Mouse (Mus musculus) heart, postnatal 0 days (tissue): Measurements from ENCODE around the gene Agbl1.

Source experiments
- CTCF ChIP-seq: IDR thresholded peaks from 2 replicates; pipeline ENCODE4 v1.5.1; 2016; ENCODE audit warnings: antibody characterized with exemption, control low read depth, low read depth
- EP300 ChIP-seq: IDR thresholded peaks from 2 replicates; pipeline ENCODE4 v1.6.1; 2016; ENCODE audit warnings: antibody characterized with exemption, low read depth

DNA sequence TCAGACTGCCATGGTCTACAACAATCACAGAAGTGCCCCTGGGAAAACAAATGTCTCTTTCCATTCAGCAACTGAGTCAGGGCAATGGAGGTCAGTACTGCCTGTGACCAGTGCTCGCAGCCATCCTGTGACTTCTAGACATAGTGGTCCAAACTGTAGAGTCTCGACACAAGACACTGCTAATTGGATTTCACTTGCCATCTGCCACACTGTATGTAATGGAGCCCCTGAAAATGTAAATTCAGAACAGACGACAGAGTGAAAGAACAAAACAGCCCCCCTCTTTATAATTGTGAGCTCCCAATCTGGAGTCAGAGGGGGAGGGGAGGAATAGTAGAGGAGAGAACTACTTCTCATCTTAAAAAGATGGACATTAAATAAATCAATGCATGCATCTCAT is 445.2 kb downstream of the Agbl1 start:
- TF ChIP-seq CTCF (no peak), EP300 (no peak)
